Mouse (Mus musculus) midbrain, postnatal 0 days (tissue): ENCODE measurements around the gene Rbsn. TPM values are rescaled to one million over a fixed set of nuclear protein-coding genes. Genes with fewer than 3 reads are reported as not detected.
A peak's percentile ranks its signal among the peaks of the same experiment; 100 is the strongest.

Experiments
- ATAC-seq: fragments of 200-750 bp; cut with Nextera tagmentation; 2 replicates; pipeline ENCODE4 v1.8.0; 2017; ENCODE audit warnings: moderate number of reproducible peaks, mild to moderate bottlenecking, moderate TSS enrichment, moderate library complexity; ENCODE audit not compliant: low FRiP score
- DNase-seq: peaks from one replicate; pipeline ENCODE4 v3.0.0-alpha.2; 2015; ENCODE audit warnings: low spot score
- H3K27ac ChIP-seq: fragments of 300-500 bp; sonication (generic); 2 replicates; pipeline ENCODE4 v1.5.1; 2014; ENCODE audit warnings: low read depth, mild to moderate bottlenecking, low read length, mixed read lengths
- H3K27me3 ChIP-seq: fragments of 300-500 bp; sonication (generic); 2 replicates; pipeline ENCODE4 v1.6.1; 2014; ENCODE audit warnings: low read length, control low read depth, mixed read lengths; ENCODE audit not compliant: insufficient read depth
- H3K36me3 ChIP-seq: fragments of 300-500 bp; sonication (generic); 2 replicates; pipeline ENCODE4 v1.6.1; 2014; ENCODE audit warnings: low read length, control low read depth, mixed read lengths; ENCODE audit not compliant: insufficient read depth
- H3K4me1 ChIP-seq: fragments of 300-500 bp; sonication (generic); 2 replicates; pipeline ENCODE4 v1.6.1; 2014; ENCODE audit warnings: mild to moderate bottlenecking, control low read depth, antibody characterized with exemption, low read length, mixed read lengths; ENCODE audit not compliant: insufficient read depth
- H3K4me2 ChIP-seq: fragments of 300-500 bp; sonication (generic); 2 replicates; pipeline ENCODE4 v1.6.1; 2014; ENCODE audit warnings: low read depth, mild to moderate bottlenecking, low read length, mixed read lengths; ENCODE audit not compliant: poor library complexity, severe bottlenecking
- H3K4me3 ChIP-seq: fragments of 300-500 bp; sonication (generic); 2 replicates; pipeline ENCODE4 v1.5.1; 2014; ENCODE audit warnings: low read depth, mild to moderate bottlenecking, low read length, moderate library complexity
- H3K9ac ChIP-seq: fragments of 300-500 bp; sonication (generic); replicated peaks from 2 replicates; pipeline ENCODE4 v1.6.1; 2014; ENCODE audit warnings: mild to moderate bottlenecking, low read length, moderate library complexity, mixed read lengths; ENCODE audit not compliant: poor library complexity, severe bottlenecking
- H3K9me3 ChIP-seq: fragments of 300-500 bp; sonication (generic); 2 replicates; pipeline ENCODE4 v1.6.1; 2016; ENCODE audit warnings: low read length, control low read depth
- CTCF ChIP-seq: IDR thresholded peaks from 2 replicates; pipeline ENCODE4 v1.5.1; 2016; ENCODE audit warnings: antibody characterized with exemption, mild to moderate bottlenecking
- WGBS: fragments of 180-500 bp; shearing (Covaris S2); extraction: QIAGEN DNeasy Blood & Tissue Kit; methylation state at CpG from one replicate; pipeline ENCODE4 v1.1.7; 2014; 5-methylcytosine and 5-hydroxymethylcytosine counted together
- polyA plus RNA-seq: library from polyadenylated mRNA; unstranded; fragments of >200 nt; fragmentation: Nextera tagmentation; extraction: Ambion mirVana; gene quantifications from 2 replicates; pipeline ENCODE4 v1.2.1, GENCODE M21; 2015
- total RNA-seq: library from RNA; depleted of rRNA; stranded (reverse); fragments of >200 nt; gene quantifications from 2 replicates; pipeline ENCODE4 v1.2.3, GENCODE M21; 2014

The Rbsn gene
- total and polyA plus RNA-seq, 2 experiments from 2014 or later: 25.4 to 31.7 TPM

GRCm38 (mm10) chr6:92229586-92229985 lies 14.9 kb upstream of the Rbsn start:
- no peak for DNase-seq
- no peak for TF ChIP-seq CTCF
- WGBS: 88% methylated on average over 2 of the region's 2 CpGs
- Histone ChIP-seq H3K4me1 (no peaks in the 10 kb centered on the region), H3K27ac (no peak overlapping the region), H3K4me2 (no peak overlapping the region), H3K27me3 (no peaks in the 10 kb centered on the region), H3K36me3 (no peaks in the 10 kb centered on the region), H3K9me3 (no peaks in the 10 kb centered on the region), H3K9ac (no peak overlapping the region), H3K4me3 (no peak overlapping the region)
- ATAC-seq: no peak

GRCm38 (mm10) chr6:92229103-92229502 lies 14.4 kb upstream of the Rbsn start:
- H3K4me1 ChIP-seq: no peaks in the 10 kb centered on the region
- H3K27me3 ChIP-seq: no peaks in the 10 kb centered on the region
- H3K4me2 ChIP-seq: no peak overlapping the region
- no peak overlapping the region for H3K4me3 ChIP-seq
- TF ChIP-seq CTCF: no peak
- no peaks in the 10 kb centered on the region for H3K36me3 ChIP-seq
- no peak overlapping the region for H3K27ac ChIP-seq
- H3K9ac ChIP-seq: no peak overlapping the region
- no peaks in the 10 kb centered on the region for H3K9me3 ChIP-seq
- no peak for ATAC-seq
- no peak for DNase-seq

GRCm38 (mm10) chr6:92224981-92225380 lies 10.3 kb upstream of the Rbsn start:
- Histone ChIP-seq H3K4me3 (no peak overlapping the region), H3K36me3 (no peaks in the 10 kb centered on the region), H3K9me3 (no peaks in the 10 kb centered on the region), H3K4me2 (no peak overlapping the region), H3K27ac (no peak overlapping the region), H3K4me1 (no peaks in the 10 kb centered on the region), H3K27me3 (no peaks in the 10 kb centered on the region), H3K9ac (no peak overlapping the region)
- 81% methylated on average over 1 of the region's 1 CpGs for WGBS
- ATAC-seq: no peak
- no peak for DNase-seq
- TF ChIP-seq CTCF: no peak

- no peak overlapping the region for H3K4me2 ChIP-seq
- no peaks in the 10 kb centered on the region for H3K9me3 ChIP-seq
- TF ChIP-seq CTCF: no peak
- no peaks in the 10 kb centered on the region for H3K27me3 ChIP-seq
- ATAC-seq (no peak), DNase-seq (no peak)
- 89% methylated on average over 3 of the region's 3 CpGs for WGBS
- no peak overlapping the region for H3K9ac ChIP-seq
- no peak overlapping the region for H3K27ac ChIP-seq
- no peak overlapping the region for H3K4me3 ChIP-seq
- no peaks in the 10 kb centered on the region for H3K36me3 ChIP-seq
- H3K4me1 ChIP-seq: no peaks in the 10 kb centered on the region
Observed at GRCm38 (mm10) chr6:92222021-92222420, 7.3 kb upstream of the Rbsn start.

- TF ChIP-seq CTCF: no peak
Observed at GRCm38 (mm10) chr6:92221604-92222003, 6.9 kb upstream of the Rbsn start.

GRCm38 (mm10) chr6:92219445-92219844 lies 4.7 kb upstream of the Rbsn start:
- Histone ChIP-seq H3K27me3 (no peaks in the 10 kb centered on the region), H3K27ac (no peak overlapping the region), H3K4me3 (no peak overlapping the region), H3K9ac (no peak overlapping the region), H3K4me2 (no peak overlapping the region), H3K4me1 (no peaks in the 10 kb centered on the region), H3K36me3 (no peaks in the 10 kb centered on the region), H3K9me3 (no peaks in the 10 kb centered on the region)
- 51% methylated on average over 3 of the region's 3 CpGs for WGBS
- ATAC-seq: no peak
- peak; percentile 82 for TF ChIP-seq CTCF
- DNase-seq: peak; percentile 70

More at GRCm38 (mm10) chr6:92221604-92222003, 6.9 kb upstream of the Rbsn start:
- Histone ChIP-seq H3K4me1 (no peaks in the 10 kb centered on the region), H3K9me3 (no peaks in the 10 kb centered on the region), H3K9ac (no peak overlapping the region), H3K36me3 (no peaks in the 10 kb centered on the region), H3K27me3 (no peaks in the 10 kb centered on the region), H3K4me2 (no peak overlapping the region), H3K4me3 (no peak overlapping the region), H3K27ac (no peak overlapping the region)
- ATAC-seq: no peak
- DNase-seq: no peak
- 83% methylated on average over 6 of the region's 6 CpGs for WGBS
